Mouse (Mus musculus) c-Kit-positive CD71-positive TER-119-negative erythroid progenitor cells, embryonic 14.5 days (primary cell): ENCODE data around the gene Fam71b.
A peak's percentile ranks its signal among the peaks of the same experiment; 100 is the strongest.

ENCODE experiments used
- DNase-seq: peaks from one replicate; pipeline ENCODE4 v3.0.0-alpha.2; 2013; ENCODE audit warnings: low read depth

Gene Fam71b

DNA sequence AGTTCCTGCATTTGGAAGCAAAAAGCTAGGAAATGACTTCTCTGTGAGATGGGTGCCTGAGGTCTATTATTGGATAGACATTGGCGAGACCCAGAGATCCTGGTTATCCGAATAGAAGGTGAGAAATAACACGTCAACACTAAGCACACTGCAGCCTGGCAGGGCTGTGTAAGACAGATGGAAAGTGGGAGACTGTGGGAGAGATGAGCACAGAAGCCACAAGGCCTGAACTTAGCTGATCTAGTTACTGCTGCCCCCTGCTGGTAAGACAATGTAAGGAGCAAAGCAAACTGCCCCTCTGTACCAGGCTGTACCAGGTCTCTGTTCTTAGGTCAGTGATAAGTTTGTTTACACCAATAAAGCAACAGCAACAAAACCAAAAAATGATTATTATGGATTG, 34.8 kb downstream of the Fam71b start:
- DNase-seq: peak; percentile 67

DNA sequence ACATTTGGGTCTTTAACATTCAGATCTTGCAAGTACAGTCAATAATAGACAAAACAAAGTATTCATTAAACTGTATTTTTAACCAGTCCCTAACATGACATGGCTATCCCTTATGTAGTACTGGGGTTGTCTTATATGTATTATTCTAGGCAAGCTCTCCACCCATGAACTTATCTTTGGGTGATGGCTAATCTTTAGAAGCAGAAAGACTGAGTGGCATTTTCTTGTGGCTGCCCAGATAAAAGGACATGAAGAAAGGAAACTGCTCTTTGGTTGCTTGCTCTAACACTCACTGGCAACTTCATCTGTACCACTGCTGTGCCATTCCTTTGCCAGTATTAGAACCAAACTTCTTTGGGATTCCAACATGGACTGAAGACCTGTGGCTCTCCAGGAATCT, 39.0 kb downstream of the Fam71b start:
- peak; percentile 44 for DNase-seq

DNA sequence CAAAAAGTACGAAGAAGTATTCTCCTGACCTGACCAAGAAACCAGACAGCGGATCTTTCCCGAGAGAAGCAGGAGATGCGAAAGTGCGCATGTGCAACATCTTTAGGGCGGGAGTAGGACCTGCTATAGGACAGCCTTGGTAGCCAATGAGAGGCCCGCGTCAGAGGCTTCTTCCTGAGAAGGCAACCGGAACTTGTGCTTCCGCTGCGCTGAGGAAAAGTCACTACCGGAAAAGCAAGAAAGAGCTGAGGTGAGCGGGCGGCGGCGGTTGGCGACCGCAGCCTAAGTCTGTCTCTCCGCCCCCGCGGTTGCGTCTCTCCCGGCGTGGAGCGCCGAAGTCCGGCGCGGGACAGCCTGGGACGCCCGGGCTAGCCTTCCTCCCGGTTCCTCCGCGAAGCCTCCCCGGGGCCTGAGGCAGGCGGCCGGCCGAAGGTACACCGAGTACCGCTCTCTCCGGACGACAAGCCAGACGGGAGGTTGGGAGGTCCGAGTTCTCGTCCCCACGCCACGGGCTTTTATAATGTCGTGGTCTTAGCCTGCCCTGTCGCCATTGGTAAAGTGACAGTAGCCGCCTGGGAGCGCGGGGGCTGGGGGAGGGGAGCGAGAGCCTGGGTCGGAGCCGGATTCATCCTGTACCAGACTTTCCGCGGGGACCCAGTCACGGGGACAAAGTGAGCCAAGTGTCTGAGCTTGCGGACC, 40.5 kb downstream of the Fam71b start, which contains the start of gene Med7:
Gene Med7, plus strand, starts transcription at position 166 of the 699 bp plus-strand sequence.
- peak; percentile 98 for DNase-seq

DNA sequence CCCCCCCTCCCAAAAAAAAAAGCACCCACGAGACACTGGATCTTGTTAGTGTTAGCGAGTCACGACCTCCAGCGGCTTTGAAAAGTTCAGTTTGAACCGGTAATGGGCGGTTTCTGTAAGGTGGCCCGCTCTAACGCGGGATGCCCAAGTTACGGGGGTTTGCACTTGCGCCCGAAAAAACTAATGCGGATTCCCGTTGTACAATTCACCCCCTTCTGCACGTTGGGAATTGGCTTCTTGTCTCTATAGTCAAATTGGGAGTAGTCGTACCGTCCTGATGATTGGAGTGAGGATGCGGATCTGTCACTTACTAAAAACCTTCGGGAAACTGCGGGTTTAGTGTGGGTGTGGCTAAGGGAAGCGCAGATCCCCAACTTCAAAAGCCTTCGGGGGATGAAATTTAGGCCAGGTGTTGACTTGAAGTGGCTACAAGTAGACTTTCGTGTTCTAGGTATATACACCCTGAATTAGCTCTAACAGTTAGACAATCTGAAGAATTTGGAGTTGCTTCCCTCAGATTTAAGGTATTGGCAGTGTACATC, 41.2 kb downstream of the Fam71b start:
- DNase-seq: peak; percentile 60

DNA sequence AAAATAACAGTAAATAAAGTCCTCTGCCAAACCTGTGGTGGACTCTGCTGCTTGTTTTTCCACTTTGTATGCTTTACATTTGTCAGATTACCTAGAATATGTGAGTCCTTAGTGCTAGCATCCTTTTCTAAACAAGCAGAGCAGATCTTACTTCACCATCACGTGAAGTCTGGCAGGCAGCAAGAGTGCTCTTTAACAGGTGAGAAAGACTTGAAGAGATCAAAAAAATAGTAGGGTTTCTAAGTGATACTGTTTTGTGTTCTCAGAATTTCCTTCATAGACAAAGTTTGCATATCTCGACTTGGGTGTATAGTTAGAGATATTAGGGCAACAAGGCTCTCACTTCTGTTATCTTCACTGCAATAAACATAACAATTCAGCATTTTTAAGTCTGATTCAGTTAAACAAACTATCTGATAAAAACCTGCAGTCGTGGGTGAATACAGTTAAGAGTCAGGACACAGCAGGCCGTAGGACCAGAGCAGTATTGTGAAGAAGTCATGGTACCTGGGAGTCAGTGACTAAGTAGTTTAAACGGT, 42.7 kb downstream of the Fam71b start:
- peak; percentile 65 for DNase-seq

DNA sequence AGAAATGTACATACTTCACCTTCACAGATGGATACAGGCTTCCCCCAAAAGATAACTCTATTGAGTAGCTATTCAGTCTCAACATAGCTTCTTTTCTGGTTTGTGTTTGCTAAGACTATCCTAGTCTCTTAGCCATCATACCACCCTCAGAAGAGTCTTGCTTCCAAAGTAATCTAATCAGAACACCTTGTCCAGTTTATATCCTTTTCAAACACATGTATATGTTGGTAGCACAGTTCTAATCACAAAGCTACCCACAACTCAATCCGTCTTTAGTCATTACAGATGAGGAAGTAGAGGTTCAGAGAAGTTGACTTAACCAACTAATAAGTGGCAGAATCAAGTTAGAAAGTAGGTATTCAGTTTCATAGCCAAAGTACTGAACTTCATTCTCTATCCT, 45.4 kb downstream of the Fam71b start:
- DNase-seq: peak; percentile 59

DNA sequence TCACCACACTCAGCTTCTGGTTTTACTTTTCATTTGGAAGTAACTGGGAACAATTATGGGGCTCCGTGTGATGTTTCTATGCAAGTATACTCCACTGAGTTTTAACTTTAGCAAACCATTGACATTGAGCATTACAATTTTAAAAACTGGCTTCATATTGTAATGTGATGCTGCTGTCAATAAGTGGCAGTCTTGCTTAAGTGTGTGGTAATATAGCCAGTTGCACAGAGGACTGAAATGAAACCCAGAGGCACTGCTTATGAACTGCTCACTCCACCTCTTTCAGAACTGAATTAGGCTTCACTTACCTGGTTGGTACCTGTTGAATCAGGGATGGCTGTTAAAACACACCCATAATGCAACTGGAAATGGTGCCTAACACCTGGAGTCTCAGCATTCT, 46.8 kb downstream of the Fam71b start:
- no peak for DNase-seq

DNA sequence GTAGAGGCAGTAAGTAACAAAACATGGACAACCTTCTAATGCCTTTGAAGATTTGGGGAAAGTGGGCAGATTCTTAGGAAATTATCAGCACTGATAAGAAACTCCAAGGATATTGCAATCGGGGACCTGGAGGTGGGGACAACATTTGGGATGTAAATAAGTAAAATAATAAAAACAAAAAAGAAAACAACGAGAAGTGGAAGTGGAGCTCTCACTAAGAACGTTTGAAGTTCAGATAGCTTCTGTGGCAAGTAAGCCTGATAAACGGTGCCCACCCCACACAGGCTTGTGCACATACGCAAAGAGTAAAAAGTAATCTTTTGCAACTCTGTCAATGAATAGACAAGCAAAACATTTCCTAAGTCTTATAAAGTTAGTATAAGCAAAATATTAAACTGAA, 47.6 kb downstream of the Fam71b start:
- no peak for DNase-seq

DNA sequence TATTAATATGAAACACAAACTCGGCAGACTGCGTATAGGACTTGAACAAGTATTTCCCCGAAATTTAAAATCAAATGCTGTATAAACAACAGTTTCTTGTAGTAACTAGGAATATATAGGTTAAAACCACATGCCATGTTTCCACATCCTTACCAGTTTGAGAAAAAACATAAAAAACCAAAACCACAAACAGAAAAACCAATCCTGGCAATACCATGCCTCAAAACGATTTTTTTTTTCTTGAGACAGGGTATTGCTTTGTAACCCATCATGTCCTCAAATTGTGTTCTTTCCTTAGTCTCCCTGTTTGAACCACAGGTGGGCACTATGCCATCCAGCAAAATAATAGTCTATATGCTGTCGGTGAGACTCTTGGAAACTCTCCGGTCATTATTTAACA, 49.8 kb downstream of the Fam71b start:
- no peak for DNase-seq

DNA sequence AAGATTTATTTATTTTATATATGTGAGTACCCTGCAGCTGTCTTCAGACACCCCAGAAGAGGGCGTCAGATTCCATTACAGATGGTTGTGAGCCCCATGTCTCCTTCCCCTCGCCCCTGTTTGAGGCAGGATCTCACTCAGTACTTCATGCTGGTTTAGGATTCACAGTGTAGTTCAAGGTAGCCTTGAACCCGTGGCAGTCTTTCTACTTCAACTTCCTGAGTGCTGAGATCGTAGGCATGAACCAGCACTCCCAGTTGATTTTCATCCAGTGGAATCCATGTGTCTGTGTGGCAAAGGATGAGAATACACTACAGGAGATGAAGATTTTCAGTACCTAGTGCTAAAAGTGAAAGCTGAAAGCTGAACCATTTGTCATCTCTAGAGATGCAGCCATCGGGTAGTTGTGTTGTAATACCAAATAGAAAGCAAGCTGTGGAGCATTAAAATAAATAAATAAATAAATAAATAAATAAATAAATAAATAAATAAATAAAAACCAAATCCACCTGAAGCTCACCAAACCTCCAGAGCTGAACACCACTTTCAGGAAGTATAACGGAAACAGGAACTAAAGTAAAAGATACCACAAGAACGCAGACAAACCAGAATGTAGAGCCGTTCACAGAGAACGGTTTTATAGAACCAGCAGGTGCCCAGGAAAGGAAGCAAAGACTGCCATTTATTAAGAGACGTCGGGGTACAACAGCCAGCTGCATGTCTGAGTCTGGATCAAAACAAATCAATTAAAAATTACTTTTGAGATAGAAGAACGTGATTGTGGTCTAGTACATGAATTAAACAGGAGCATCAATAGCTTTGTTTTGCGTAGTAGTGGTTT, 51.5 kb downstream of the Fam71b start:
- DNase-seq: no peak

DNA sequence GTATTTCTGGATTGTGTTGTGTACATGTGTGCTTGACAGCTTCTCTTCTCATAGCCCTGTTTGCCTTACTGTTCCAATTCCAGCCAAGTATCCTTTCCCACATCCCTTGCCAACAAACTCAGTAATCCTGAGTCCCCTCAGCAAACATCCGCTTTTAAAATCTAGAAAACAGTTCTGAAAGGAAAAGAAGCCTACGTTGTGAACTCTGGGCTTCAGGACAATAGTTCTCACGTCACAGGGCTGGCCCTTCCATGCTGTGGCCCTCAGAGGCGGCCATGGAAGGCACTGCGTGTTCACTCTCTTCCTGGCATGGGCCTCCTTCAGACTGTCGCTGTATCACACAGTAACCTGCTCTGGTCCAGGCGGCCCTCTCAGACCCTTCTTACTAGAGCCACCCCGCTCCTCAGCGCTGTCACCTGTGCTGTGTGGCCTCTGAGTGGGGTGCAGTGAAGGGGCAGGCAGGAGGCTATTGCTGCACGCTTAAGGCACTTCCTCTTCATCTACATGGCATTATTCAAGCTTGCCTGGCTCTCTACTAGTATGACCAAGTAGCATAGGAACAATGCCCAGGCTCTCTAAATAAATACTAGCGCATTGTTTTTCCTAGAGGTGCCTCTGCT, 53.2 kb downstream of the Fam71b start:
- DNase-seq: no peak

DNA sequence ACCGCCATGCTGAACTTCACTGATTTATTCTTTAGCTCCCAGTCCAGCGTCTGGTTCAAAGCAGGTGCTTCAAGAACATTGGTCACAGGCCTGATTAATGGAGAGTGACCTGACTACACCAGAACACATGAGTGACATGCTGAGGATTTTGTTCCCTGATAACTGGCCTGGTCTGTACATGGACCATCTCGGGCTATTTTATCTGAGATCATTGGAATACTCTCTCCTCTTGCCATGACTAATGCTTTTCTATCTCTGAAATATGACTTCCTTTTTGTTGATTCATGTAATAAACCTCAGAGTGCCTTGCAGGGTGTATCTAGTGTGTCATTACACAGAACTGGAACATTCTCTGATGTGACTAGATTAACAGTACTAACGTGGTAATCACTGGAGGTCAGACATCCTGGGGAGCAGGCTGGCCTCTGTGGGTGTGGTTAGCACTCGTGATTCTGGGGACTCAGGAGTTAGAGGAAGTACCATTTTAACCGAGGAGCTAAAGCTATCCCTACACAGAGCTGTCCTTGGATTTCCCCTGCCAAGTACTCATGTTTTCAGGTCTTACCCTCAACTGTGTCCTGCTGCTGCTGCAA, 58.2 kb downstream of the Fam71b start, which contains the start of gene Havcr2:
Gene Havcr2, plus strand, starts transcription at position 483 of the 593 bp plus-strand sequence.
- peak; percentile 59 for DNase-seq
